Comparison of ENCODE assay signal across 8 mouse cellular contexts in genomic region chr1:170255560-170255910, GRCm38 (mm10). TPM values are rescaled to one million over a fixed set of nuclear protein-coding genes. Genes with fewer than 3 reads are reported as not detected.
DNase-seq lines count a peak whose midpoint lies in the region; ATAC-seq lines count a peak whose summit lies in the region.

No protein-coding gene starts in this region.

- H3K36me3 ChIP-seq in megakaryocyte, embryonic 14.5 days (replicated peaks; ENCODE audit: low read length) = no peaks in the 10 kb centered on the region

- H3K4me1 ChIP-seq in megakaryocyte, embryonic 14.5 days = no peaks in the 10 kb centered on the region; the same call in 1 of the 2 replicates

- DNase-seq in adrenal gland, adult 8-10 months = peak; percentile 85
- DNase-seq in embryo, embryonic 11.5 days (ENCODE audit: low read depth, low spot score) = peak; percentile 56
- peak; percentile 72 for DNase-seq in gastrocnemius, postnatal 25 days
- peak; percentile 64 to 88 for DNase-seq in left cerebral cortex, adult 9 months (ENCODE audit: low spot score in 2 of 2)
- DNase-seq in right cerebral cortex, adult 2 months (ENCODE audit: low spot score in 2 of 2) = peak; percentile 87
- peak; percentile 57 for DNase-seq in urinary bladder, postnatal 10 days (ENCODE audit: low spot score)

- ATAC-seq in inflammation-experienced regulatory T-cells, adult 6 months = peak; percentile 99

- H3K9me3 ChIP-seq in megakaryocyte, embryonic 14.5 days = no peaks in the 10 kb centered on the region

- peaks cover 7% of the 10 kb centered on the region for H3K27me3 ChIP-seq in megakaryocyte, embryonic 14.5 days (replicated peaks)

- H3K4me3 ChIP-seq in megakaryocyte, embryonic 14.5 days (replicated peaks) = peak overlapping the region; percentile 88

RNA-seq across cellular contexts. Expression of gene Sh2d1b1, which starts 21.6 kb away (rescaled TPM):
- total RNA-seq in adrenal gland, adult 8-10 months (2022) = 1 to 10 TPM in 2 of 4 experiments, under 1 TPM in 2; 0.73 to 1.4 (median 1.2) TPM
- total RNA-seq in gastrocnemius, postnatal 25 days (2021) = not detected
- not detected for polyA plus RNA-seq in inflammation-experienced regulatory T-cells, adult 6 months (2017; shearing (Covaris generic))
- not detected in 2 replicates for polyA plus RNA-seq in megakaryocyte, embryonic 14.5 days (2012; ENCODE audit: insufficient read depth, low replicate concordance)

RNA-seq across cellular contexts. Expression of gene Sh2d1b2, which starts 23.0 kb away (rescaled TPM):
- total RNA-seq in adrenal gland, adult 8-10 months (2022) = not detected
- not detected for total RNA-seq in gastrocnemius, postnatal 25 days (2021)
- polyA plus RNA-seq in inflammation-experienced regulatory T-cells, adult 6 months (2017; shearing (Covaris generic)) = not detected
- not detected in 2 replicates for polyA plus RNA-seq in megakaryocyte, embryonic 14.5 days (2012; ENCODE audit: insufficient read depth, low replicate concordance)

RNA-seq across cellular contexts. Expression of gene Uhmk1, which starts 40.3 kb away (rescaled TPM):
- 10 to 100 TPM; 69.8 to 84.2 (median 79.4) TPM for total RNA-seq in adrenal gland, adult 8-10 months (2022)
- total RNA-seq in gastrocnemius, postnatal 25 days (2021) = 10 to 100 TPM; 11.1 to 12.3 TPM
- 10 to 100 TPM; 12.3 to 14.1 (median 12.8) TPM for polyA plus RNA-seq in inflammation-experienced regulatory T-cells, adult 6 months (2017; shearing (Covaris generic))
- 0.74 and 1.1 TPM in 2 replicates for polyA plus RNA-seq in megakaryocyte, embryonic 14.5 days (2012; ENCODE audit: insufficient read depth, low replicate concordance)

RNA-seq across cellular contexts. Expression of gene Gm7694, which starts 50.6 kb away (rescaled TPM):
- 10 to 100 TPM; 10.0 to 22.1 (median 14.1) TPM for total RNA-seq in adrenal gland, adult 8-10 months (2022)
- total RNA-seq in gastrocnemius, postnatal 25 days (2021) = 1 to 10 TPM in 1 of 2 experiments, under 1 TPM in 1; 0.43 to 1.0 TPM
- not detected for polyA plus RNA-seq in inflammation-experienced regulatory T-cells, adult 6 months (2017; shearing (Covaris generic))
- 2.0 and 4.3 TPM in 2 replicates for polyA plus RNA-seq in megakaryocyte, embryonic 14.5 days (2012; ENCODE audit: insufficient read depth, low replicate concordance)

RNA-seq across cellular contexts. Expression of gene Spata46, which starts 53.1 kb away (rescaled TPM):
- total RNA-seq in adrenal gland, adult 8-10 months (2022) = not detected
- not detected for total RNA-seq in gastrocnemius, postnatal 25 days (2021)
- not detected for polyA plus RNA-seq in inflammation-experienced regulatory T-cells, adult 6 months (2017; shearing (Covaris generic))
- polyA plus RNA-seq in megakaryocyte, embryonic 14.5 days (2012; ENCODE audit: insufficient read depth, low replicate concordance) = not detected in 2 replicates

Comparison
In these comparisons a context has a peak if more than half of its experiments do, and no peak if none do; other contexts are left out.
1. Peak in every context shown above with its lines: DNase-seq, ATAC-seq and H3K4me3 ChIP-seq.
2. RNA of gene Uhmk1, which starts 40.3 kb away (total RNA-seq): 69.8 to 84.2 TPM in adrenal gland, adult 8-10 months; 11.1 to 12.3 TPM in gastrocnemius, postnatal 25 days; every median in the first group is over 4 times any median in the second.